13 mouse cellular contexts compared by ENCODE assay signal in genomic region chr2:29839460-29839859, GRCm38 (mm10). TPM values are rescaled to one million over a fixed set of nuclear protein-coding genes. Genes with fewer than 3 reads are reported as not detected.
DNase-seq lines count a peak whose midpoint lies in the region; ATAC-seq lines count a peak whose summit lies in the region.
"Had no signal": no experiment of that assay in that cellular context is flagged by ENCODE, and none has a peak within 500 bp of the region (broad histone marks: within the 10 kb centered on the region; RNA-seq: fewer than 3 reads in every experiment).

No protein-coding gene starts in this region.

- peaks cover 16% of the 10 kb centered on the region for H3K27me3 ChIP-seq in intestine, embryonic 14.5 days (replicated peaks; ENCODE audit: control insufficient read depth, insufficient read depth, low read length)
- peaks cover 13% of the 10 kb centered on the region for H3K27me3 ChIP-seq in intestine, embryonic 16.5 days (replicated peaks; ENCODE audit: control insufficient read depth, insufficient read depth, low read length)
- H3K27me3 ChIP-seq in neural tube, embryonic 13.5 days = peaks cover 5% of the 10 kb centered on the region; the same call in 1 of the 2 replicates

- no peak overlapping the region for H3K9ac ChIP-seq in intestine, embryonic 14.5 days (ENCODE audit: low read length)
- no peak overlapping the region for H3K9ac ChIP-seq in intestine, embryonic 16.5 days (ENCODE audit: low read depth, low read length)
- peak overlapping the region; percentile 23; the same call in 1 of the 2 replicates for H3K9ac ChIP-seq in neural tube, embryonic 13.5 days
- H3K9ac ChIP-seq: limb, embryonic 12.5 days had no signal

- 0 out of 2 replicates have a peak, but pooled peaks have one; percentile 23 for ATAC-seq in intestine, embryonic 14.5 days (replicated peaks; ENCODE audit: low FRiP score, low TSS enrichment, low read depth)
- no peak for ATAC-seq in intestine, embryonic 16.5 days
- ATAC-seq in neural tube, embryonic 13.5 days (ENCODE audit: low read depth) = peak; percentile 57

- peaks cover 48% of the 10 kb centered on the region for H3K36me3 ChIP-seq in intestine, embryonic 14.5 days (ENCODE audit: control insufficient read depth, insufficient read depth, low read length)
- H3K36me3 ChIP-seq in intestine, embryonic 16.5 days (ENCODE audit: control insufficient read depth, insufficient read depth, low read length) = peaks cover 8% of the 10 kb centered on the region; the same call in 1 of the 2 replicates
- peaks cover 31% of the 10 kb centered on the region for H3K36me3 ChIP-seq in neural tube, embryonic 13.5 days

- H3K9me3 ChIP-seq in intestine, embryonic 14.5 days (ENCODE audit: control insufficient read depth, low read length) = no peaks in the 10 kb centered on the region
- H3K9me3 ChIP-seq in intestine, embryonic 16.5 days (ENCODE audit: control insufficient read depth, low read length) = no peaks in the 10 kb centered on the region
- no peaks in the 10 kb centered on the region for H3K9me3 ChIP-seq in neural tube, embryonic 13.5 days
- H3K9me3 ChIP-seq: limb, embryonic 12.5 days had no signal

- no peak overlapping the region for H3K4me2 ChIP-seq in intestine, embryonic 14.5 days (ENCODE audit: low read length)
- no peak overlapping the region for H3K4me2 ChIP-seq in intestine, embryonic 16.5 days (ENCODE audit: low read depth, low read length)
- no peak overlapping the region for H3K4me2 ChIP-seq in neural tube, embryonic 13.5 days
- H3K4me2 ChIP-seq: limb, embryonic 12.5 days had no signal

- no peak overlapping the region for H3K4me3 ChIP-seq in intestine, embryonic 14.5 days (ENCODE audit: low read depth, low read length)
- H3K4me3 ChIP-seq in intestine, embryonic 16.5 days (ENCODE audit: low read length) = no peak overlapping the region
- H3K4me3 ChIP-seq in neural tube, embryonic 13.5 days = no peak overlapping the region
- H3K4me3 ChIP-seq: limb, embryonic 12.5 days had no signal

- H3K4me1 ChIP-seq in intestine, embryonic 14.5 days (replicated peaks; ENCODE audit: control insufficient read depth, insufficient read depth, low read length) = no peaks in the 10 kb centered on the region
- no peaks in the 10 kb centered on the region for H3K4me1 ChIP-seq in intestine, embryonic 16.5 days (ENCODE audit: control insufficient read depth, insufficient read depth, low read length)
- H3K4me1 ChIP-seq in neural tube, embryonic 13.5 days (replicated peaks) = peaks cover 85% of the 10 kb centered on the region
- H3K4me1 ChIP-seq: limb, embryonic 12.5 days had no signal

- no peak overlapping the region for H3K27ac ChIP-seq in intestine, embryonic 14.5 days (ENCODE audit: low read depth)
- no peak overlapping the region for H3K27ac ChIP-seq in intestine, embryonic 16.5 days (ENCODE audit: low read length)
- peak overlapping the region; percentile 86 for H3K27ac ChIP-seq in neural tube, embryonic 13.5 days (replicated peaks)
- H3K27ac ChIP-seq: limb, embryonic 12.5 days had no signal

- WGBS in intestine, embryonic 14.5 days = 48% methylated on average over 4 of the region's 4 CpGs
- 57% methylated on average over 4 of the region's 4 CpGs for WGBS in intestine, embryonic 16.5 days
- WGBS in neural tube, embryonic 13.5 days = 10% methylated on average over 4 of the region's 4 CpGs

- no peak for DNase-seq in intestine, embryonic 14.5 days (ENCODE audit: low spot score)
- DNase-seq in embryo, embryonic 9.5 days (ENCODE audit: extremely low spot score) = peak; percentile 76
- peak; percentile 83 for DNase-seq in mesoderm, embryonic 11.5 days (ENCODE audit: low read depth, low spot score)
- no peak for DNase-seq in cerebellum, adult 9-10 months
- no peak for DNase-seq in B cell, adult 2 months
- no peak for DNase-seq in thymus, postnatal 25 days
- DNase-seq: cerebellum, postnatal 36 days; lung, adult 2 months; right cerebral cortex, postnatal 14 days; thymus, postnatal 14 days had no signal

RNA-seq across cellular contexts. Expression of gene Urm1, which starts 19.6 kb away (rescaled TPM):
- polyA plus RNA-seq in intestine, embryonic 14.5 days (2014; fragmentation: Nextera tagmentation; extraction: Ambion mirVana) = 26.7 and 26.9 TPM in 2 replicates
- polyA plus RNA-seq in intestine, embryonic 16.5 days (2015; fragmentation: Nextera tagmentation; extraction: Ambion mirVana) = 28.8 and 30.7 TPM in 2 replicates
- polyA plus RNA-seq in neural tube, embryonic 13.5 days (2015; fragmentation: Nextera tagmentation; extraction: Ambion mirVana) = 19.0 and 22.8 TPM in 2 replicates

RNA-seq across cellular contexts. Expression of gene Cercam, which starts 29.5 kb away (rescaled TPM):
- 20.2 and 22.4 TPM in 2 replicates for polyA plus RNA-seq in intestine, embryonic 14.5 days (2014; fragmentation: Nextera tagmentation; extraction: Ambion mirVana)
- polyA plus RNA-seq in intestine, embryonic 16.5 days (2015; fragmentation: Nextera tagmentation; extraction: Ambion mirVana) = 24.5 and 24.8 TPM in 2 replicates
- polyA plus RNA-seq in neural tube, embryonic 13.5 days (2015; fragmentation: Nextera tagmentation; extraction: Ambion mirVana) = 24.8 and 25.5 TPM in 2 replicates

RNA-seq across cellular contexts. Expression of gene Slc27a4, which starts 37.0 kb away (rescaled TPM):
- 16.0 and 16.2 TPM in 2 replicates for polyA plus RNA-seq in intestine, embryonic 14.5 days (2014; fragmentation: Nextera tagmentation; extraction: Ambion mirVana)
- polyA plus RNA-seq in intestine, embryonic 16.5 days (2015; fragmentation: Nextera tagmentation; extraction: Ambion mirVana) = 43.0 and 57.6 TPM in 2 replicates
- 34.6 and 35.5 TPM in 2 replicates for polyA plus RNA-seq in neural tube, embryonic 13.5 days (2015; fragmentation: Nextera tagmentation; extraction: Ambion mirVana)

RNA-seq across cellular contexts. Expression of gene Odf2, which starts 49.6 kb away (rescaled TPM):
- 50.0 and 64.3 TPM in 2 replicates for polyA plus RNA-seq in intestine, embryonic 14.5 days (2014; fragmentation: Nextera tagmentation; extraction: Ambion mirVana)
- polyA plus RNA-seq in intestine, embryonic 16.5 days (2015; fragmentation: Nextera tagmentation; extraction: Ambion mirVana) = 30.5 and 37.1 TPM in 2 replicates
- polyA plus RNA-seq in neural tube, embryonic 13.5 days (2015; fragmentation: Nextera tagmentation; extraction: Ambion mirVana) = 65.6 and 68.1 TPM in 2 replicates

RNA-seq across cellular contexts. Expression of gene Trub2, which starts 51.2 kb away (rescaled TPM):
- 33.3 and 34.6 TPM in 2 replicates for polyA plus RNA-seq in intestine, embryonic 14.5 days (2014; fragmentation: Nextera tagmentation; extraction: Ambion mirVana)
- 37.5 and 38.0 TPM in 2 replicates for polyA plus RNA-seq in intestine, embryonic 16.5 days (2015; fragmentation: Nextera tagmentation; extraction: Ambion mirVana)
- 32.0 and 37.7 TPM in 2 replicates for polyA plus RNA-seq in neural tube, embryonic 13.5 days (2015; fragmentation: Nextera tagmentation; extraction: Ambion mirVana)

Comparison
In these comparisons a context has a peak if more than half of its experiments do, and no peak if none do; other contexts are left out.
1. DNase-seq: peak in embryo, embryonic 9.5 days (single experiment) and mesoderm, embryonic 11.5 days (single experiment); none in intestine, embryonic 14.5 days (single experiment), cerebellum, adult 9-10 months (single experiment), B cell, adult 2 months (0 of 2) and thymus, postnatal 25 days (single experiment).